Mouse (Mus musculus): ENCODE measurements around the gene Unc45b. TPM values are rescaled to one million over a fixed set of nuclear protein-coding genes. Genes with fewer than 3 reads are reported as not detected.
"Not testable (repeated sequence)": the region's sequence is repeated elsewhere in the genome, so short reads cannot be mapped to it uniquely, and the experiment has no call there.

Unc45b gene
- polyA plus RNA-seq, 1 experiment from 2014 or later = 0.84 TPM

GRCm38 (mm10) chr11:82905816-82906215 lies 4.5 kb upstream of the Unc45b start:
- Histone ChIP-seq H3K9me3 (ENCODE audit: control insufficient read depth, low read length) (no peaks in the 10 kb centered on the region), H3K9ac (replicated peaks; ENCODE audit: low read length) (no peak overlapping the region), H3K4me3 (replicated peaks; ENCODE audit: low read depth, low read length) (no peak overlapping the region), H3K4me2 (ENCODE audit: low read length) (no peak overlapping the region), H3K4me1 (ENCODE audit: control insufficient read depth, insufficient read depth, low read length) (peaks cover 7% of the 10 kb centered on the region), H3K36me3 (ENCODE audit: control insufficient read depth, insufficient read depth, low read length) (peaks cover 57% of the 10 kb centered on the region), H3K27ac (replicated peaks; ENCODE audit: low read depth, low read length) (no peak overlapping the region), H3K27me3 (ENCODE audit: control insufficient read depth, insufficient read depth, low read length) (no peaks in the 10 kb centered on the region)
- ATAC-seq (ENCODE audit: low FRiP score, low TSS enrichment) = no peak
- DNase-seq = no peak
- 98% methylated on average over 5 of the region's 5 CpGs for WGBS

- WGBS = 1% methylated on average over 73 of the region's 73 CpGs
- Histone ChIP-seq H3K36me3 (ENCODE audit: control insufficient read depth, insufficient read depth, low read length) (peaks cover 36% of the 10 kb centered on the region), H3K4me1 (ENCODE audit: control insufficient read depth, insufficient read depth, low read length) (peaks cover 7% of the 10 kb centered on the region), H3K9me3 (ENCODE audit: control insufficient read depth, low read length) (no peaks in the 10 kb centered on the region), H3K9ac (replicated peaks; ENCODE audit: low read length) (peak within 1 kb of the TSS; percentile 85), H3K4me3 (replicated peaks; ENCODE audit: low read depth, low read length) (peak within 1 kb of the TSS; percentile 77), H3K27me3 (ENCODE audit: control insufficient read depth, insufficient read depth, low read length) (no peaks in the 10 kb centered on the region), H3K4me2 (ENCODE audit: low read length) (peak within 1 kb of the TSS; percentile 70), H3K27ac (replicated peaks; ENCODE audit: low read depth, low read length) (0 out of 2 replicates have a peak within 1 kb of the TSS, but pooled peaks have one; percentile 45)
- peak; percentile 77; the same call in 1 of the 2 replicates for ATAC-seq (ENCODE audit: low FRiP score, low TSS enrichment)
- peak; percentile 96 for DNase-seq
Observed at GRCm38 (mm10) chr11:82907651-82908607, 2.4 kb upstream of the Unc45b start, which contains the start of gene Nle1. Gene Nle1, minus strand, starts transcription at chr11:82908411.

GRCm38 (mm10) chr11:82908608-82908989 lies 1.8 kb upstream of the Unc45b start:
- no peak for ATAC-seq (ENCODE audit: low FRiP score, low TSS enrichment)
- Histone ChIP-seq H3K27me3 (ENCODE audit: control insufficient read depth, insufficient read depth, low read length) (no peaks in the 10 kb centered on the region), H3K9me3 (ENCODE audit: control insufficient read depth, low read length) (no peaks in the 10 kb centered on the region), H3K4me3 (replicated peaks; ENCODE audit: low read depth, low read length) (peak overlapping the region; percentile 77), H3K36me3 (ENCODE audit: control insufficient read depth, insufficient read depth, low read length) (peaks cover 29% of the 10 kb centered on the region), H3K27ac (replicated peaks; ENCODE audit: low read depth, low read length) (no peak overlapping the region), H3K4me1 (ENCODE audit: control insufficient read depth, insufficient read depth, low read length) (peaks cover 7% of the 10 kb centered on the region), H3K9ac (replicated peaks; ENCODE audit: low read length) (no peak overlapping the region), H3K4me2 (ENCODE audit: low read length) (peak overlapping the region; percentile 70)
- DNase-seq = no peak
- 54% methylated on average over 10 of the region's 10 CpGs for WGBS

DNA sequence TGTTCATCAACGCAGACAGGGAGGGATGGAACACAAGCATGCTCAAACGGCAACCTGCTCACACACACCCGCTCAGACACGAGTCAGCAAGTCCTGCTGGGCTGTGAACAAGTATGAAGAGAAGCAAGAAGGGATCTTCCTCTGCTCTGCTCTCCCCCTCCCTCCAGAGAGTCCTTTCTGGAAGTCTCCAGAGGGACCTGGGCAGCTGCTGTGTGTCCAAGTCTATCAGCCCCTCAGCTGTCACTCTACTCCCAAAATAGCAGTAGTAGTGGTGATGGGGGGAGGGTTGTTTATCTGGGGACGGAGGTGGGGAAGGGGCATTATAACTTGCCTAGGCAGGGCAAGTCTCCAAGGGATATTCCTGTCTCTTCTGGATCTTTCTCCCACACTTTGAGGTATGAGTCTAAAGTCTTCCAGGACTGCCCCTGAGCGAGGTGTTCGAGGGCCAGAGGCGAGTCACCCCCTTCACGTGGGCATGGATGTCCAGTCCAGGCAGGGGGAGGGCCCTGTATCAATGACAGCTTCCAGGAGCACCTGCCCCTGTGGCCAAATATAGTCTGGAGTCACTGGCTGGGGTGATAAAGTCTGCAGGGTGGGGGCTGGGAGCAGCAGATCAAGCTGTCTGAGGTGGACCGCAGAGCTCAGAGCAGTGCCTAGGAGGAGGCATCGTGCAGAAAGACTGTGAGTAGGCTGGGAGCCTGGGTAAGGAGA lies 484 bp downstream of the Unc45b start:
- H3K4me2 ChIP-seq (ENCODE audit: low read length) = no peak overlapping the region
- ATAC-seq (ENCODE audit: low FRiP score, low TSS enrichment) (no peak), DNase-seq (no peak)
- peaks cover 7% of the 10 kb centered on the region for H3K36me3 ChIP-seq (ENCODE audit: control insufficient read depth, insufficient read depth, low read length)
- no peaks in the 10 kb centered on the region for H3K27me3 ChIP-seq (ENCODE audit: control insufficient read depth, insufficient read depth, low read length)
- WGBS = 84% methylated on average over 11 of the region's 11 CpGs
- H3K27ac ChIP-seq (replicated peaks; ENCODE audit: low read depth, low read length) = no peak overlapping the region
- no peak overlapping the region for H3K4me3 ChIP-seq (replicated peaks; ENCODE audit: low read depth, low read length)
- no peaks in the 10 kb centered on the region for H3K9me3 ChIP-seq (ENCODE audit: control insufficient read depth, low read length)
- peaks cover 7% of the 10 kb centered on the region for H3K4me1 ChIP-seq (ENCODE audit: control insufficient read depth, insufficient read depth, low read length)
- H3K9ac ChIP-seq (replicated peaks; ENCODE audit: low read length) = no peak overlapping the region

DNA sequence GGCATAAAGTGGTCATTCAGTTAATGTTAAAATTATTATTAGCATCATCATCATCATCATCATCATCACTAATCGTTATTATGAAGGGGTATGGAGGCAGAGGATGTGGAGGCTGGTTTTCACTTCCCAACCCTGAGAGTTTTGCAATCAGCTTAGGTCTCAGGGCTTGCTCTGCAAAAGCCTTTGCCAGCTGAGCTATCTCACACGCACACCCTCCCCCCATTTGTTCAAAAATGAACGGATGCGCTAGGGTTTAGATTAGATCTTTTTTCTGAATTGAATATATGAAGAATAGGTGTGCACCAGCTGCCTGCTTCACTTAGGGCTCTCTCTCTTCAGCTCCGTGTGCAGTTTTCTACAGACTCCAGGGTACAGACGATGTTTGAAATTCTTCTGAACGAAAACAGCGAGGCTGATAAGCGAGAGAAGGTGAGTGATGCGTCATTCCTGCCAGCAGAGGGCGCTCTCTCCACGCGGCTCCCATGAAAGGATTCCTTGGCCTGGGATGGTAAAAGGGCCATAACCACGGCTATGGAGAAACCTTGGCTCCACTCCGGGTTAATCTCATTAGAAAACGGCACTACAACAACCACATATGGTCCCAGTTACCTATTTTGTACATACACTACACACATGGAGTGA lies 4.5 kb downstream of the Unc45b start:
- peak; percentile 93 for DNase-seq
- 8% methylated on average over 16 of the region's 16 CpGs for WGBS
- Histone ChIP-seq H3K4me2 (ENCODE audit: low read length) (peak overlapping the region; percentile 38), H3K9ac (replicated peaks; ENCODE audit: low read length) (no peak overlapping the region), H3K4me1 (ENCODE audit: control insufficient read depth, insufficient read depth, low read length) (no peaks in the 10 kb centered on the region), H3K27ac (replicated peaks; ENCODE audit: low read depth, low read length) (no peak overlapping the region), H3K27me3 (ENCODE audit: control insufficient read depth, insufficient read depth, low read length) (no peaks in the 10 kb centered on the region), H3K36me3 (ENCODE audit: control insufficient read depth, insufficient read depth, low read length) (no peaks in the 10 kb centered on the region), H3K9me3 (ENCODE audit: control insufficient read depth, low read length) (no peaks in the 10 kb centered on the region), H3K4me3 (replicated peaks; ENCODE audit: low read depth, low read length) (no peak overlapping the region)
- ATAC-seq (ENCODE audit: low FRiP score, low TSS enrichment) = no peak

DNA sequence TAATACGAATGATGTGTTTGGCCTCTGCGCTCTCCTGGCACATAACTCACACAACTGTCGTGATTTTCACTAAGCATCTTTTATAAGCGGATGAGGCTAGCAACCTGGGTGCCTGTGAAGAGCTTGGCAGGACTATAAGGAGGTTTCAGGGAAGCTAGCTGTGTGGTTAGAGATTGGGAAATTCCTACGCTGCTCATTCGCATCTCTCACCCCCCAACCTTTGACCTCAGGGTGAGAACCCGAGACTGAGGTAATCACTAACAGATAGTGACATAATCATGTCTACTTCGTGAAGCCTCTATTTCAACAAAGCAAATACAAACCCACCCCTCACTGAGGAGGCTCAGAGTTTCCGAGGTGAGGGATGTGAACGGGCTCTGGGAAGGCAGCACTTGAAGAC lies 10.4 kb downstream of the Unc45b start:
- no peak overlapping the region for H3K4me2 ChIP-seq (ENCODE audit: low read length)
- H3K9me3 ChIP-seq (ENCODE audit: control insufficient read depth, low read length) = no peaks in the 10 kb centered on the region
- H3K27ac ChIP-seq (replicated peaks; ENCODE audit: low read depth, low read length) = no peak overlapping the region
- DNase-seq = no peak
- WGBS = 64% methylated on average over 10 of the region's 10 CpGs
- ATAC-seq (ENCODE audit: low FRiP score, low TSS enrichment) = no peak
- H3K4me1 ChIP-seq (ENCODE audit: control insufficient read depth, insufficient read depth, low read length) = no peaks in the 10 kb centered on the region
- H3K4me3 ChIP-seq (replicated peaks; ENCODE audit: low read depth, low read length) = no peak overlapping the region
- H3K9ac ChIP-seq (replicated peaks; ENCODE audit: low read length) = no peak overlapping the region
- H3K27me3 ChIP-seq (ENCODE audit: control insufficient read depth, insufficient read depth, low read length) = no peaks in the 10 kb centered on the region
- no peaks in the 10 kb centered on the region for H3K36me3 ChIP-seq (ENCODE audit: control insufficient read depth, insufficient read depth, low read length)

DNA sequence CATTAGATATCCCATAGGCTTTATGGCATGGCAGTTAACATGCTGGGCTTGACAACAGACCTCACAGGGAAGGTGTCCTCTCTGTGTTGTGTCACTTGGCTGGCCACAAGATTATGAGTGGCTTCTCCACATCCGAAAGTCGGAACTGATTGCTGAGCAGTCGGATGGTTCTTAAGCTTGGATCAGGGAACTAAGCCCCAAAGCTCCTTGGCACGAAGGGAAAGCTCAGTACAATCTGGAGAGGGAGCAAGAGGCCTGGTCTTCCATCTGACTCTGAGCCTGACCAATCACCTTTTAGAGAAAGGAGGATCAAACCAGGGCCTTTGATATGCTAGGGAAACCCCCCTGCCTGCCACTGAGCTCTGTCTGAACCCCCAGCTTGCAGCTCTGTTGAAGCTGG lies 11.3 kb downstream of the Unc45b start:
- Histone ChIP-seq H3K4me2 (ENCODE audit: low read length) (no peak overlapping the region), H3K4me1 (ENCODE audit: control insufficient read depth, insufficient read depth, low read length) (no peaks in the 10 kb centered on the region), H3K36me3 (ENCODE audit: control insufficient read depth, insufficient read depth, low read length) (no peaks in the 10 kb centered on the region), H3K9me3 (ENCODE audit: control insufficient read depth, low read length) (no peaks in the 10 kb centered on the region), H3K9ac (replicated peaks; ENCODE audit: low read length) (no peak overlapping the region), H3K4me3 (replicated peaks; ENCODE audit: low read depth, low read length) (no peak overlapping the region), H3K27me3 (ENCODE audit: control insufficient read depth, insufficient read depth, low read length) (0 out of 2 replicates have a peak, but pooled peaks cover 3% of the 10 kb centered on the region), H3K27ac (replicated peaks; ENCODE audit: low read depth, low read length) (no peak overlapping the region)
- 64% methylated on average over 4 of the region's 4 CpGs for WGBS
- DNase-seq (no peak), ATAC-seq (ENCODE audit: low FRiP score, low TSS enrichment) (no peak)

GRCm38 (mm10) chr11:82923910-82924309 lies 13.6 kb downstream of the Unc45b start:
- not testable (repeated sequence) for H3K9me3 ChIP-seq (ENCODE audit: control insufficient read depth, low read length); H3K36me3 ChIP-seq (ENCODE audit: control insufficient read depth, insufficient read depth, low read length); H3K4me2 ChIP-seq (ENCODE audit: low read length); H3K27ac ChIP-seq (replicated peaks; ENCODE audit: low read depth, low read length); DNase-seq; H3K4me1 ChIP-seq (ENCODE audit: control insufficient read depth, insufficient read depth, low read length); ATAC-seq (ENCODE audit: low FRiP score, low TSS enrichment); H3K4me3 ChIP-seq (replicated peaks; ENCODE audit: low read depth, low read length); H3K9ac ChIP-seq (replicated peaks; ENCODE audit: low read length)
- H3K27me3 ChIP-seq (ENCODE audit: control insufficient read depth, insufficient read depth, low read length) = peaks cover 13% of the 10 kb centered on the region
- 93% methylated on average over 6 of the region's 6 CpGs for WGBS

All from midbrain, embryonic 14.5 days (tissue).